Mouse (Mus musculus) CH12.LX (cell line): Measurements from ENCODE around the gene App. TPM values are rescaled to one million over a fixed set of nuclear protein-coding genes. Genes with fewer than 3 reads are reported as not detected.

ENCODE experiments used
- DNase-seq: peaks from one replicate; pipeline ENCODE4 v3.0.0-alpha.2; 2013; ENCODE audit errors: extremely low read depth
- H3K27ac ChIP-seq: 2 replicates; pipeline ENCODE4 v1.5.1; 2012; ENCODE audit warnings: low read depth, mild to moderate bottlenecking, control low read depth, moderate library complexity; ENCODE audit not compliant: insufficient read depth
- H3K27me3 ChIP-seq: replicated peaks from 2 replicates; pipeline ENCODE3; 2012; ENCODE audit warnings: inconsistent platforms
- H3K36me3 ChIP-seq, 2 experiments: replicated peaks in 1 of 2; 2 replicates each; pipeline versions ENCODE3 to v1.6.1; 2012; ENCODE audit warnings: inconsistent platforms in 1 of 2, low read length in 1 of 2, mild to moderate bottlenecking in 1 of 2, mixed read lengths in 1 of 2, moderate library complexity in 1 of 2; ENCODE audit not compliant: control insufficient read depth in 1 of 2, insufficient read depth in 1 of 2
- H3K4me1 ChIP-seq, 2 experiments: 2 replicates each; pipeline ENCODE4 v1.6.1; 2012; ENCODE audit warnings: inconsistent platforms in 1 of 2, moderate library complexity in 1 of 2; ENCODE audit not compliant: insufficient read depth in 2 of 2, control insufficient read depth in 1 of 2
- H3K4me2 ChIP-seq: 2 replicates; pipeline ENCODE4 v1.6.1; 2012; ENCODE audit warnings: low read depth, mild to moderate bottlenecking, control low read depth; ENCODE audit not compliant: poor library complexity, insufficient read depth, severe bottlenecking
- H3K4me3 ChIP-seq, 3 experiments: fragments of 150-350 bp in 1 of 3; sonication (generic) in 1 of 3; replicated peaks in 1 of 3; 2 replicates each; pipeline versions ENCODE3 to v1.5.1; 2011 to 2012; ENCODE audit warnings: low read depth in 2 of 3, low read length in 2 of 3, mild to moderate bottlenecking in 2 of 3, moderate library complexity in 2 of 3, control low read depth in 1 of 3, improper control_type of control experiment in 1 of 3, inconsistent platforms in 1 of 3, mixed read lengths in 1 of 3; ENCODE audit not compliant: poor library complexity in 1 of 3
- H3K79me2 ChIP-seq: replicated peaks from 2 replicates; pipeline ENCODE4 v1.6.1; 2012; ENCODE audit warnings: mild to moderate bottlenecking, moderate library complexity; ENCODE audit not compliant: control insufficient read depth, poor library complexity, insufficient read depth, severe bottlenecking; ENCODE audit errors: extremely low read depth
- H3K9ac ChIP-seq: 2 replicates; pipeline ENCODE4 v1.6.1; 2012; ENCODE audit warnings: low read depth, mild to moderate bottlenecking, control low read depth, moderate library complexity; ENCODE audit not compliant: insufficient read depth
- H3K9me3 ChIP-seq: replicated peaks from 2 replicates; pipeline ENCODE3; 2012; ENCODE audit warnings: low read length, inconsistent platforms, mixed read lengths
- BHLHE40 ChIP-seq: IDR thresholded peaks from 2 replicates; pipeline ENCODE4 v1.6.1; 2011; ENCODE audit warnings: mild to moderate bottlenecking, low read depth, low read length, improper control_type of control experiment
- CHD1 ChIP-seq: IDR thresholded peaks from 2 replicates; pipeline ENCODE4 v1.6.1; 2012; ENCODE audit warnings: low read depth, low read length, improper control_type of control experiment, inconsistent platforms
- CHD2 ChIP-seq: IDR thresholded peaks from 2 replicates; pipeline ENCODE4 v1.6.1; 2011; ENCODE audit warnings: low read length, improper control_type of control experiment
- CTCF ChIP-seq, 2 experiments: IDR thresholded peaks in 1 of 2; conservative IDR thresholded peaks in 1 of 2; 2 replicates each; pipeline ENCODE4 v1.5.1; 2011 to 2012; ENCODE audit warnings: low read depth in 2 of 2, low read length in 2 of 2, improper control_type of control experiment in 1 of 2, inconsistent platforms in 1 of 2, mild to moderate bottlenecking in 1 of 2, moderate library complexity in 1 of 2
- E2F4 ChIP-seq: IDR thresholded peaks from 2 replicates; pipeline ENCODE4 v1.6.1; 2011; ENCODE audit warnings: low read depth, low read length, improper control_type of control experiment; ENCODE audit not compliant: insufficient replicate concordance
- ELF1 ChIP-seq: IDR thresholded peaks from 2 replicates; pipeline ENCODE4 v1.6.1; 2014; ENCODE audit warnings: low read depth, mild to moderate bottlenecking, inconsistent platforms, low read length, improper control_type of control experiment
- EP300 ChIP-seq: IDR thresholded peaks from 2 replicates; pipeline ENCODE4 v1.6.1; 2011; ENCODE audit warnings: low read length, improper control_type of control experiment
- GABPA ChIP-seq: IDR thresholded peaks from 2 replicates; pipeline ENCODE4 v1.6.1; 2012; ENCODE audit warnings: low read depth, low read length, improper control_type of control experiment, inconsistent platforms; ENCODE audit not compliant: insufficient replicate concordance
- HCFC1 ChIP-seq: IDR thresholded peaks from 2 replicates; pipeline ENCODE4 v1.6.1; 2012; ENCODE audit warnings: low read depth, mild to moderate bottlenecking, inconsistent platforms, low read length, improper control_type of control experiment
- IRF4 ChIP-seq: IDR thresholded peaks from 2 replicates; pipeline ENCODE4 v1.6.1; 2014; ENCODE audit warnings: low read depth, mild to moderate bottlenecking, inconsistent platforms, low read length, improper control_type of control experiment
- JUN ChIP-seq: IDR thresholded peaks from 2 replicates; pipeline ENCODE4 v1.6.1; 2011; ENCODE audit warnings: low read depth, mild to moderate bottlenecking, low read length, improper control_type of control experiment, moderate library complexity; ENCODE audit not compliant: insufficient read depth
- JUND ChIP-seq: conservative IDR thresholded peaks from 2 replicates; pipeline ENCODE4 v1.6.1; 2011; ENCODE audit warnings: low read depth, low read length, improper control_type of control experiment
- KAT2A ChIP-seq: IDR thresholded peaks from 2 replicates; pipeline ENCODE4 v1.6.1; 2012; ENCODE audit warnings: low read length, improper control_type of control experiment, inconsistent platforms; ENCODE audit not compliant: insufficient replicate concordance
- MAFK ChIP-seq: IDR thresholded peaks from 2 replicates; pipeline ENCODE4 v1.6.1; 2011; ENCODE audit warnings: low read length, improper control_type of control experiment; ENCODE audit not compliant: insufficient replicate concordance
- MAX ChIP-seq: IDR thresholded peaks from 2 replicates; pipeline ENCODE4 v1.6.1; 2011; ENCODE audit warnings: low read length, improper control_type of control experiment
- MAZ ChIP-seq: IDR thresholded peaks from 2 replicates; pipeline ENCODE4 v1.6.1; 2012; ENCODE audit warnings: low read depth, mild to moderate bottlenecking, inconsistent platforms, low read length, improper control_type of control experiment, moderate library complexity
- MEF2A ChIP-seq: IDR thresholded peaks from 2 replicates; pipeline ENCODE4 v1.6.1; 2014; ENCODE audit warnings: low read depth, mild to moderate bottlenecking, inconsistent platforms, low read length, improper control_type of control experiment, borderline replicate concordance
- MXI1 ChIP-seq: IDR thresholded peaks from 2 replicates; pipeline ENCODE4 v1.6.1; 2011; ENCODE audit warnings: mild to moderate bottlenecking, low read depth, low read length, improper control_type of control experiment
- NELFE ChIP-seq: IDR thresholded peaks from 2 replicates; pipeline ENCODE4 v1.6.1; 2011; ENCODE audit warnings: low read depth, low read length, improper control_type of control experiment
- NRF1 ChIP-seq: IDR thresholded peaks from 2 replicates; pipeline ENCODE4 v1.6.1; 2014; ENCODE audit warnings: low read depth, mild to moderate bottlenecking, inconsistent platforms, low read length, improper control_type of control experiment, moderate library complexity
- PAX5 ChIP-seq: IDR thresholded peaks from 2 replicates; pipeline ENCODE4 v1.6.1; 2012; ENCODE audit warnings: low read length, inconsistent platforms, mixed read lengths
- POLR2A ChIP-seq: IDR thresholded peaks from 2 replicates; pipeline ENCODE4 v1.6.1; 2011; ENCODE audit warnings: low read depth, mild to moderate bottlenecking, improper control_type of control experiment, low read length
- POLR2AphosphoS2 ChIP-seq: IDR thresholded peaks from 2 replicates; pipeline ENCODE4 v1.6.1; 2011; ENCODE audit warnings: low read depth, low read length, improper control_type of control experiment
- RAD21 ChIP-seq: IDR thresholded peaks from 2 replicates; pipeline ENCODE4 v1.6.1; 2011; ENCODE audit warnings: low read depth, mild to moderate bottlenecking, low read length, improper control_type of control experiment, moderate library complexity
- SIN3A ChIP-seq: IDR thresholded peaks from 2 replicates; pipeline ENCODE4 v1.6.1; 2012; ENCODE audit warnings: low read length, improper control_type of control experiment, inconsistent platforms
- SMC3 ChIP-seq: IDR thresholded peaks from 2 replicates; pipeline ENCODE4 v1.6.1; 2011; ENCODE audit warnings: low read depth, low read length, improper control_type of control experiment
- TBP ChIP-seq: conservative IDR thresholded peaks from 2 replicates; pipeline ENCODE4 v1.6.1; 2011; ENCODE audit warnings: low read depth, low read length, improper control_type of control experiment
- TCF12 ChIP-seq: IDR thresholded peaks from 2 replicates; pipeline ENCODE4 v1.6.1; 2014; ENCODE audit warnings: low read depth, mild to moderate bottlenecking, inconsistent platforms, low read length, improper control_type of control experiment
- UBTF ChIP-seq: IDR thresholded peaks from 2 replicates; pipeline ENCODE4 v1.6.1; 2012; ENCODE audit warnings: low read depth, mild to moderate bottlenecking, inconsistent platforms, low read length, improper control_type of control experiment, moderate library complexity
- USF1 ChIP-seq: IDR thresholded peaks from 2 replicates; pipeline ENCODE4 v1.6.1; 2014; ENCODE audit warnings: low read depth, mild to moderate bottlenecking, inconsistent platforms, low read length, improper control_type of control experiment
- USF2 ChIP-seq: conservative IDR thresholded peaks from 2 replicates; pipeline ENCODE4 v1.6.1; 2011; ENCODE audit warnings: low read depth, low read length, improper control_type of control experiment
- ZC3H11A ChIP-seq: IDR thresholded peaks from 2 replicates; pipeline ENCODE4 v1.6.1; 2012; ENCODE audit warnings: low read depth, mild to moderate bottlenecking, inconsistent platforms, low read length, improper control_type of control experiment
- ZKSCAN1 ChIP-seq: IDR thresholded peaks from 2 replicates; pipeline ENCODE4 v1.6.1; 2012; ENCODE audit warnings: low read depth, inconsistent platforms, low read length, improper control_type of control experiment, borderline replicate concordance
- ZMIZ1 ChIP-seq: IDR thresholded peaks from 2 replicates; pipeline ENCODE4 v1.6.1; 2012; ENCODE audit warnings: low read depth, mild to moderate bottlenecking, inconsistent platforms, low read length, improper control_type of control experiment
- ZNF384 ChIP-seq: IDR thresholded peaks from 2 replicates; pipeline ENCODE4 v1.6.1; 2012; ENCODE audit warnings: low read depth, low read length, improper control_type of control experiment, inconsistent platforms
- dilution Hi-C: fragments of 300-500 bp; cut with MboI; formaldehyde crosslinking; loops from 2 replicates; pipeline ENCODE4 v1.14.3; 2020; ENCODE audit warnings: low sequenced_read_pairs; ENCODE audit not compliant: extremely low pct_unique_long_range_greater_than_20kb, extremely low pct_ligation_motif_present
- in situ Hi-C: fragments of 300-500 bp; cut with MboI; formaldehyde crosslinking; loops from 3 replicates; pipeline ENCODE4 v1.14.3; 2019; ENCODE audit warnings: low sequenced_read_pairs, low pct_ligation_motif_present, low pct_unique_long_range_greater_than_20kb, mixed read lengths
- polyA plus RNA-seq: library from polyadenylated mRNA; unstranded; fragments of >175 nt; gene quantifications from 2 replicates; pipeline ENCODE4 v1.2.1, GENCODE M21; 2012; ENCODE audit warnings: low read depth; ENCODE audit not compliant: insufficient read length
- total RNA-seq, 2 experiments: library from RNA; depleted of rRNA; stranded (reverse); fragments of 300-350 nt in 1 of 2; fragments of >200 nt in 1 of 2; gene quantifications; 2 replicates each; pipeline ENCODE4 v1.2.3; 2012 to 2014

App gene
- total RNA-seq (2012; rRNA removed) (54.1 and 99.2 TPM in 2 replicates), total RNA-seq (2014; rRNA removed) (31.1 and 35.5 TPM in 2 replicates), polyA plus RNA-seq (81.4 and 84.1 TPM in 2 replicates)

GRCm38 (mm10) chr16:85173373-85174081, at the start of gene App:
Gene App (minus strand): TSS chr16:85173766.
- in situ Hi-C loops, result no loop called here
- no peak; the same call in 1 of the 2 replicates for TF ChIP-seq ZNF384
- peak; percentile 39; the same call in 1 of the 2 replicates for TF ChIP-seq CHD2
- TF ChIP-seq ZC3H11A, result peak; percentile 48; the same call in 1 of the 2 replicates
- TF ChIP-seq HCFC1, result peak; percentile 50; the same call in 1 of the 2 replicates
- TF ChIP-seq JUN, result no peak
- TF ChIP-seq POLR2A, result peak; percentile 69
- peak; percentile 38; the same call in 1 of the 2 replicates for TF ChIP-seq MXI1
- peak; percentile 75 for TF ChIP-seq RAD21
- peak; percentile 97 for TF ChIP-seq UBTF
- 0 out of 2 replicates have a peak, but pooled peaks have one; percentile 44 for TF ChIP-seq KAT2A
- TF ChIP-seq USF1, result peak; percentile 78
- no peak for TF ChIP-seq EP300
- TF ChIP-seq IRF4, result peak; percentile 68
- peak; percentile 73 for TF ChIP-seq NELFE
- TF ChIP-seq NRF1, result peak; percentile 49
- TF ChIP-seq SIN3A, result peak; percentile 95
- peak; percentile 30; the same call in 1 of the 2 replicates for TF ChIP-seq MAFK
- peak; percentile 69 for TF ChIP-seq ZMIZ1
- TF ChIP-seq E2F4, result no peak
- TF ChIP-seq MAX, result peak; percentile 59
- peak; percentile 58 for TF ChIP-seq ELF1
- no peak for TF ChIP-seq JUND
- TF ChIP-seq BHLHE40, result peak; percentile 46
- peak; percentile 64; the same call in 1 of the 2 replicates for TF ChIP-seq MAZ
- TF ChIP-seq USF2, result no peak
- no peak for TF ChIP-seq PAX5
- TF ChIP-seq POLR2AphosphoS2, result peak; percentile 61; the same call in 1 of the 2 replicates
- no peak for TF ChIP-seq GABPA
- TF ChIP-seq TBP, result 0 out of 2 replicates have a peak, but pooled peaks have one; percentile 12
- peak; percentile 67; the same call in 1 of the 2 replicates for TF ChIP-seq CHD1
- TF ChIP-seq ZKSCAN1, result no peak
- peak; percentile 87 for TF ChIP-seq TCF12
- peak; percentile 90 for TF ChIP-seq SMC3
- TF ChIP-seq CTCF (conservative IDR thresholded peaks at IDR 0.05 in 1 of 2, IDR thresholded peaks at IDR 0.05 in 1 of 2; ENCODE audit: low read depth in 2 of 2, low read length in 2 of 2), result peak in 1 of 2 experiments; percentile 91; a peak in 2 of 4 replicates
- peak; percentile 55 for TF ChIP-seq MEF2A

More at GRCm38 (mm10) chr16:85173373-85174081, at the start of gene App:
- H3K27me3 ChIP-seq, result no peaks in the 10 kb centered on the region
- dilution Hi-C loops, result no loop called here
- DNase-seq, result peak; percentile 78
- H3K79me2 ChIP-seq, result peaks cover 37% of the 10 kb centered on the region
- peaks cover 2% of the 10 kb centered on the region for H3K9me3 ChIP-seq
- peak within 1 kb of the TSS; percentile 90 for H3K9ac ChIP-seq
- H3K4me1 ChIP-seq, result peaks cover under 1 to 31% of the 10 kb centered on the region in 2 experiments; a peak in 3 of 4 replicates
- H3K27ac ChIP-seq, result peak within 1 kb of the TSS; percentile 33
- H3K36me3 ChIP-seq, result peaks cover 6 to 21% of the 10 kb centered on the region in 2 experiments
- H3K4me2 ChIP-seq, result peak within 1 kb of the TSS; percentile 89
- H3K4me3 ChIP-seq, result peak within 1 kb of the TSS; percentile 78 to 99 (median 97)
